Mouse (Mus musculus) c-Kit-positive CD71-positive TER-119-negative erythroid progenitor cells, embryonic 14.5 days (primary cell): ENCODE measurements around the gene Xirp2.

Source experiments
- DNase-seq: peaks from one replicate; pipeline ENCODE4 v3.0.0-alpha.2; 2013; ENCODE audit warnings: low read depth

The Xirp2 gene

DNA sequence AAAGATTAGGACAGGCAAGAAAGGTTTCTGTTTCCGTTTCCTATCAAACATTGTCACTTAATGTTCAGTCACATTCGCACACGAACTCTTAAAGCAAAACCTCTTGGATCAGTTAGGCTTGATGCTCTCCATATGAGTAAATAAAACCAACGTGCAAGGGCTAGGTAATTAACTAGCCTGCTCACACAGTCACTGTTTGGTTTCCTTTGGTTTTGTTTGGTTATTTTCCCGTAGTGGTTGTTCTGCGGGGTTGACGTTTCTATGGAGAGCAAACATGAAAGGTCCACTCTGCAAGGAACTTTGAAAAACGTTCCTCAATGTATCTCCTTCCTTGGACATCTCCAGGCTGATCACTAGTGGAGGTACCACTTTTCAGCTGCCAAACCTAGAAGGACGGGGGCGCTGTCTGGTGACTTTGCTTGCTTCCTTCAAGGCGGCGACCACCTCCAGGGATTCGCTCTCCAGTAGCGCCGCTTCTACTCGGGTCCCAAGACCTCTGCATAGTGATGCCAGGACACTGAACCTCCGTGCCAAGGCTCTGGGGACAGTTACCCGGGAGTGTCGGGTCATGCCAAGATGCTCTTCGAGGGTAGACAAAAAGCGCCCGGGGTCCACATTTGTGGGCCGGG, 119.2 kb downstream of the Xirp2 start:
- DNase-seq = no peak

DNA sequence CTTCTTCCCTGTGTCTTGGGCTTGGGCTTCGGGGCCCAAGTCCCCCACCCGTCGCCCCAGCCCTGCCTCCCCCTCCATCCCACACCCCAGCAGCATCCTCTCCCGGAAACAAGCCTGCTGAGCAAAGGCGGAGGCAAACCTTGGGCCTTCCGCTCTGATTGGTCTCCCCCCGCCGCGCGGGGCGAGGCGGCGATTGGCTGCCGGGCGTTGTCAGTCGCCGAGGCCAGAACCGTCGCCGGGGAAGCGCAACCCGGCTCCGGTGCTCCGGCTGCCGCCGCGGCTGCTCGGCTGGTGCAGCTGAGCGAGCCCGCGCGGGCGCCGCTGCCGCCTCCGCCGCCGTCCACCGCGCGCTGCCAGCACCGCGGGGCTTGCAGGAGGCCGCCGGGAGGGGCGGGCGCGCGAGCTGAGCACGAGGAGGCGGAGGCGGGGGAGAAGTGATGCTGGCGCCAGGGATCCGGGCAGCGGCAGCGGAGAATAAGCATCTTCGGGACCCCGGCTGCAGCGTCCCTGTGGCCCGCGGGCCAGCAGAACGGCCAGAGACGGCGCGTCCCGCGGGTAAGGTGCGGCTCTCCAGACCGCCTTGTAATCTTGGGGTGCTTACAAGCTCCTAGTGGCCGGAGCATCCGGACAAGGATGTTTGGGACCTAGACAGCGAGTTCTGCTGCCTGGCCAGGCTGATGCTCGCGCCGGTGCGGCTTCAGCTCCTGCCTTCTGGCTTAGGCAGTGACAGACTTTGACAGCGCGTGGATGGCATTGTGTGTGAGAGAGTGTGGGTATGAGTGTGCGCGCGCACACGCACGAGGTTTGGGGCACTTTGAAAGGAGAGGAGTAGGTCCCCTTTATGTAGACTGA, 119.9 kb downstream of the Xirp2 start, which contains the start of gene B3galt1:
TSS of gene B3galt1 (plus strand) at position 392 of the 852 bp plus-strand sequence.
- DNase-seq = no peak

DNA sequence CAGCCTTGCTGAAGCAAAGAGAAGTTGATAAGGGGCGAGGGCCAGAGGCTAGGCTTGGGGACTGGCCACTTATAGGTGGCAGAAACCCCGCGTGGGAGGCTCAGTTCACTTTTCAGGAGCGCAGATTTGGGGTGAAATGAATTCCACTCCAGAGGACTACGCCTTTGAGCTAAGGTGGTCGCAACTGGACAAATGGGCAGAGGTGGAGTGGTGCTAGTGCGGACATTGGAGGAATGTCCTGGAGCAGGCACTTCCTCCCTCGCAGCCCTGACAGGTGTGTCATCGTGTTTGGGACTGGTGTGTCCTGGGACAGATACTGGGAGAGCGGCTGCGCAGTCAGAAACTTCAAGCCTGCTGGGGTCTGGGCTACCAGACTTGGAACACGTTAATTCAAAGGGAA, 120.8 kb downstream of the Xirp2 start:
- DNase-seq = no peak

DNA sequence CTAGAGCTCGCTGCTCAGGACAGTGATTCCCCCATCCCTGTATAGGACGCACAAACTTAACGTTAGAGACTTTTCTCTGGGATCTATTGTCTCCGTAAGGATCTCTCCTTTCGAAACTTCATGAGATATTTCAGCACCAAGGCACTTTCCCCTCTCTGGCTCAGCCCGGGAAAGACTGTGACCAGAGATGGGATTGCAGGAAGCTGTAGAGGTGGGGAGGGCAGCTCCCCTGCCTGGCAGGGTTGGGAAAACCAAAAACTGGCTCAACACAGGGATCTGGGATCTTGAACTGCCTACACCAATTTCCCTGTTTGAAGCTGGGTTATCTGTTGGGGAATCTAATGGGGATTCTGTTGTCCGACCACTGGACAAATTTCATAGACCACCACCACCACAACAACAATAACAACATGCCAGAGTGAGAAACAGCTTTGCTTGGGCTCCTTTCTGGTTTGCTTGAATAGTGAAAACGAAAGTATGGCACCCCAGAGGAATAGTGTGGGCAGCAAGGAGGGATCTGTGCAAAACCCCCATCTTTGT, 121.4 kb downstream of the Xirp2 start:
- no peak for DNase-seq
